Mouse (Mus musculus) MEL (cell line): ENCODE data around the gene Bbs9. TPM values are rescaled to one million over a fixed set of nuclear protein-coding genes. Genes with fewer than 3 reads are reported as not detected.
A peak's percentile ranks its signal among the peaks of the same experiment; 100 is the strongest.

Experiments
- DNase-seq: peaks from one replicate; pipeline ENCODE4 v3.0.0; 2011; ENCODE audit warnings: low read depth, low spot score
- H3K27ac ChIP-seq: 2 replicates; pipeline ENCODE4 v1.5.1; 2012; ENCODE audit warnings: low read depth, mild to moderate bottlenecking, control low read depth, low read length, moderate library complexity; ENCODE audit not compliant: control insufficient read depth
- H3K27me3 ChIP-seq, 2 experiments: fragments of 150-350 bp in 1 of 2; sonication (generic) in 1 of 2; 2 replicates each; pipeline ENCODE4 v1.6.1; 2012; ENCODE audit warnings: low read length in 2 of 2, mild to moderate bottlenecking in 2 of 2, improper control_type of control experiment in 1 of 2, moderate library complexity in 1 of 2; ENCODE audit not compliant: insufficient read depth in 2 of 2, control insufficient read depth in 1 of 2
- H3K36me3 ChIP-seq, 2 experiments: 2 replicates each; pipeline ENCODE4 v1.6.1; 2012 to 2014; ENCODE audit warnings: low read length in 2 of 2, improper control_type of control experiment in 1 of 2, inconsistent platforms in 1 of 2, mild to moderate bottlenecking in 1 of 2; ENCODE audit not compliant: insufficient read depth in 2 of 2, control insufficient read depth in 1 of 2
- H3K4me1 ChIP-seq, 2 experiments: fragments of 150-350 bp in 1 of 2; sonication (generic) in 1 of 2; 2 replicates each; pipeline ENCODE4 v1.6.1; 2012; ENCODE audit warnings: low read length in 2 of 2, improper control_type of control experiment in 1 of 2, mild to moderate bottlenecking in 1 of 2; ENCODE audit not compliant: insufficient read depth in 2 of 2, control insufficient read depth in 1 of 2
- H3K4me3 ChIP-seq, 2 experiments: fragments of 150-350 bp in 1 of 2; sonication (generic) in 1 of 2; 2 replicates each; pipeline ENCODE4 v1.5.1; 2012; ENCODE audit warnings: low read depth in 2 of 2, low read length in 2 of 2, mild to moderate bottlenecking in 2 of 2, moderate library complexity in 2 of 2, control low read depth in 1 of 2, improper control_type of control experiment in 1 of 2; ENCODE audit not compliant: control insufficient read depth in 1 of 2, insufficient read depth in 1 of 2
- H3K79me2 ChIP-seq: 2 replicates; pipeline ENCODE4 v1.6.1; 2012; ENCODE audit warnings: mild to moderate bottlenecking, low read length, moderate library complexity; ENCODE audit not compliant: control insufficient read depth, poor library complexity, insufficient read depth
- H3K9ac ChIP-seq: 2 replicates; pipeline ENCODE4 v1.6.1; 2012; ENCODE audit warnings: low read depth, mild to moderate bottlenecking, control low read depth, low read length, moderate library complexity; ENCODE audit not compliant: control insufficient read depth, poor library complexity, severe bottlenecking
- H3K9me3 ChIP-seq: fragments of 150-350 bp; sonication (generic); replicated peaks from 2 replicates; pipeline ENCODE4 v1.6.1; 2012; ENCODE audit warnings: mild to moderate bottlenecking, low read length, improper control_type of control experiment, moderate library complexity; ENCODE audit not compliant: insufficient read depth
- BHLHE40 ChIP-seq: IDR thresholded peaks from 2 replicates; pipeline ENCODE4 v1.6.1; 2012; ENCODE audit warnings: low read depth, mild to moderate bottlenecking, inconsistent platforms, low read length, improper control_type of control experiment, borderline replicate concordance
- CHD1 ChIP-seq: IDR thresholded peaks from 2 replicates; pipeline ENCODE4 v1.6.1; 2012; ENCODE audit warnings: low read depth, mild to moderate bottlenecking, inconsistent platforms, low read length, improper control_type of control experiment
- CHD2 ChIP-seq: IDR thresholded peaks from 2 replicates; pipeline ENCODE4 v1.6.1; 2011; ENCODE audit warnings: low read length, improper control_type of control experiment
- CTCF ChIP-seq, 3 experiments: IDR thresholded peaks in 2 of 3; conservative IDR thresholded peaks in 1 of 3; 2 replicates each; pipeline ENCODE4 v1.5.1; 2011 to 2012; ENCODE audit warnings: low read length in 3 of 3, low read depth in 2 of 3, mild to moderate bottlenecking in 2 of 3, improper control_type of control experiment in 1 of 3, inconsistent platforms in 1 of 3, mixed read lengths in 1 of 3, moderate library complexity in 1 of 3; ENCODE audit not compliant: control insufficient read depth in 1 of 3, insufficient read depth in 1 of 3, poor library complexity in 1 of 3, severe bottlenecking in 1 of 3
- E2F4 ChIP-seq: IDR thresholded peaks from 2 replicates; pipeline ENCODE4 v1.6.1; 2011; ENCODE audit warnings: low read depth, low read length, improper control_type of control experiment, borderline replicate concordance
- EP300 ChIP-seq, 2 experiments: IDR thresholded peaks; 2 replicates each; pipeline ENCODE4 v1.6.1; 2011; ENCODE audit warnings: improper control_type of control experiment in 2 of 2, low read length in 2 of 2, low read depth in 1 of 2, mild to moderate bottlenecking in 1 of 2
- ETS1 ChIP-seq: IDR thresholded peaks from 2 replicates; pipeline ENCODE4 v1.6.1; 2012; ENCODE audit warnings: low read depth, mild to moderate bottlenecking, inconsistent platforms, low read length, improper control_type of control experiment, moderate library complexity
- GABPA ChIP-seq: IDR thresholded peaks from 2 replicates; pipeline ENCODE4 v1.6.1; 2012; ENCODE audit warnings: low read depth, mild to moderate bottlenecking, inconsistent platforms, low read length, improper control_type of control experiment, moderate library complexity
- GATA1 ChIP-seq: IDR thresholded peaks from 2 replicates; pipeline ENCODE4 v1.6.1; 2011; ENCODE audit warnings: low read depth, low read length, improper control_type of control experiment
- HCFC1 ChIP-seq: IDR thresholded peaks from 2 replicates; pipeline ENCODE4 v1.6.1; 2012; ENCODE audit warnings: low read depth, mild to moderate bottlenecking, inconsistent platforms, low read length, improper control_type of control experiment, moderate library complexity
- JUND ChIP-seq: IDR thresholded peaks from 2 replicates; pipeline ENCODE4 v1.6.1; 2011; ENCODE audit warnings: low read depth, mild to moderate bottlenecking, improper control_type of control experiment, low read length
- KAT2A ChIP-seq: conservative IDR thresholded peaks from 2 replicates; pipeline ENCODE4 v1.6.1; 2012; ENCODE audit warnings: low read depth, low read length, improper control_type of control experiment, inconsistent platforms
- MAFK ChIP-seq: IDR thresholded peaks from 2 replicates; pipeline ENCODE4 v1.6.1; 2011; ENCODE audit warnings: low read depth, mild to moderate bottlenecking, low read length, improper control_type of control experiment, borderline replicate concordance
- MAX ChIP-seq: IDR thresholded peaks from 2 replicates; pipeline ENCODE4 v1.6.1; 2011; ENCODE audit warnings: low read length, improper control_type of control experiment
- MAZ ChIP-seq: IDR thresholded peaks from 2 replicates; pipeline ENCODE4 v1.6.1; 2012; ENCODE audit warnings: low read depth, mild to moderate bottlenecking, inconsistent platforms, low read length, improper control_type of control experiment
- MEF2A ChIP-seq: IDR thresholded peaks from 2 replicates; pipeline ENCODE4 v1.6.1; 2014; ENCODE audit warnings: low read depth, mild to moderate bottlenecking, inconsistent platforms, low read length, improper control_type of control experiment; ENCODE audit not compliant: poor library complexity, insufficient replicate concordance, severe bottlenecking; ENCODE audit errors: extremely low read depth
- MXI1 ChIP-seq: IDR thresholded peaks from 2 replicates; pipeline ENCODE4 v1.6.1; 2011; ENCODE audit warnings: mild to moderate bottlenecking, low read depth, low read length, improper control_type of control experiment
- MYB ChIP-seq: IDR thresholded peaks from 2 replicates; pipeline ENCODE4 v1.6.1; 2011; ENCODE audit warnings: mild to moderate bottlenecking, low read depth, low read length, improper control_type of control experiment
- MYC ChIP-seq: IDR thresholded peaks from 2 replicates; pipeline ENCODE4 v1.6.1; 2011; ENCODE audit warnings: low read depth, mild to moderate bottlenecking, low read length, improper control_type of control experiment, moderate library complexity
- NELFE ChIP-seq: IDR thresholded peaks from 2 replicates; pipeline ENCODE4 v1.6.1; 2011; ENCODE audit warnings: low read depth, low read length, improper control_type of control experiment
- NRF1 ChIP-seq: IDR thresholded peaks from 2 replicates; pipeline ENCODE4 v1.6.1; 2014; ENCODE audit warnings: low read depth, mild to moderate bottlenecking, inconsistent platforms, low read length, improper control_type of control experiment, moderate library complexity; ENCODE audit not compliant: poor library complexity, insufficient read depth, severe bottlenecking
- POLR2A ChIP-seq, 2 experiments: IDR thresholded peaks; 2 replicates each; pipeline ENCODE4 v1.6.1; 2011 to 2012; ENCODE audit warnings: low read length in 2 of 2, mild to moderate bottlenecking in 2 of 2, control low read depth in 1 of 2, improper control_type of control experiment in 1 of 2, low read depth in 1 of 2, moderate library complexity in 1 of 2; ENCODE audit not compliant: control insufficient read depth in 1 of 2, insufficient read depth in 1 of 2, poor library complexity in 1 of 2
- POLR2AphosphoS2 ChIP-seq: IDR thresholded peaks from 2 replicates; pipeline ENCODE4 v1.6.1; 2011; ENCODE audit warnings: low read length, improper control_type of control experiment
- RAD21 ChIP-seq: IDR thresholded peaks from 2 replicates; pipeline ENCODE4 v1.6.1; 2011; ENCODE audit warnings: mild to moderate bottlenecking, low read depth, low read length, improper control_type of control experiment
- SMC3 ChIP-seq: IDR thresholded peaks from 2 replicates; pipeline ENCODE4 v1.6.1; 2011; ENCODE audit warnings: low read depth, low read length, improper control_type of control experiment
- TAL1 ChIP-seq: IDR thresholded peaks from 2 replicates; pipeline ENCODE4 v1.6.1; 2012; ENCODE audit warnings: mild to moderate bottlenecking, inconsistent platforms, low read length, moderate library complexity, mixed read lengths
- TBP ChIP-seq: IDR thresholded peaks from 2 replicates; pipeline ENCODE4 v1.8.0; 2011; ENCODE audit warnings: low read depth, low read length, improper control_type of control experiment
- TCF12 ChIP-seq: IDR thresholded peaks from 2 replicates; pipeline ENCODE4 v1.6.1; 2014; ENCODE audit warnings: low read depth, mild to moderate bottlenecking, inconsistent platforms, low read length, improper control_type of control experiment, moderate library complexity
- UBTF ChIP-seq: IDR thresholded peaks from 2 replicates; pipeline ENCODE4 v1.6.1; 2012; ENCODE audit warnings: low read depth, mild to moderate bottlenecking, inconsistent platforms, low read length, improper control_type of control experiment, moderate library complexity, borderline replicate concordance; ENCODE audit not compliant: insufficient read depth
- USF1 ChIP-seq: IDR thresholded peaks from 2 replicates; pipeline ENCODE4 v1.6.1; 2014; ENCODE audit warnings: low read depth, mild to moderate bottlenecking, inconsistent platforms, low read length, improper control_type of control experiment, moderate library complexity
- USF2 ChIP-seq, 2 experiments: IDR thresholded peaks; 2 replicates each; pipeline ENCODE4 v1.6.1; 2011 to 2012; ENCODE audit warnings: improper control_type of control experiment in 2 of 2, low read length in 2 of 2, borderline replicate concordance in 1 of 2, inconsistent platforms in 1 of 2, low read depth in 1 of 2, mild to moderate bottlenecking in 1 of 2; ENCODE audit not compliant: insufficient read depth in 1 of 2
- ZC3H11A ChIP-seq: IDR thresholded peaks from 2 replicates; pipeline ENCODE4 v1.6.1; 2012; ENCODE audit warnings: low read depth, mild to moderate bottlenecking, inconsistent platforms, low read length, improper control_type of control experiment
- ZKSCAN1 ChIP-seq: IDR thresholded peaks from 2 replicates; pipeline ENCODE4 v1.6.1; 2012; ENCODE audit warnings: low read depth, mild to moderate bottlenecking, inconsistent platforms, low read length, improper control_type of control experiment, moderate library complexity
- ZMIZ1 ChIP-seq: IDR thresholded peaks from 2 replicates; pipeline ENCODE4 v1.6.1; 2012; ENCODE audit warnings: low read depth, mild to moderate bottlenecking, inconsistent platforms, low read length, improper control_type of control experiment, moderate library complexity
- ZNF384 ChIP-seq: IDR thresholded peaks from 2 replicates; pipeline ENCODE4 v1.6.1; 2012; ENCODE audit warnings: low read depth, mild to moderate bottlenecking, inconsistent platforms, low read length, improper control_type of control experiment
- polyA plus RNA-seq, 2 experiments: library from polyadenylated mRNA; stranded (reverse) in 1 of 2; unstranded in 1 of 2; fragments of >175 nt in 1 of 2; fragments of >200 nt in 1 of 2; gene quantifications; 2 replicates each; pipeline versions ENCODE4 v1.2.1 to v1.2.4; 2012; ENCODE audit warnings: low replicate concordance in 2 of 2, low read depth in 1 of 2; ENCODE audit not compliant: insufficient read length in 2 of 2, insufficient read depth in 1 of 2, missing spikeins in 1 of 2
- total RNA-seq: library from RNA; depleted of rRNA; stranded (reverse); fragments of 300-350 nt; gene quantifications from 2 replicates; pipeline ENCODE4 v1.2.3, GENCODE M21; 2012

Gene Bbs9
- total and polyA plus RNA-seq, 3 experiments: 18.5 to 19.5 TPM; not detected in 1

GRCm38 (mm10) chr9:22718174-22718823 is 242.8 kb downstream of the Bbs9 start:
- Histone ChIP-seq H3K4me1 (peaks cover 11 to 18% of the 10 kb centered on the region in 2 experiments), H3K36me3 (peaks cover 0 to 14% of the 10 kb centered on the region in 2 experiments; a peak in 2 of 4 replicates), H3K27ac (peak overlapping the region; percentile 23), H3K4me3 (peak overlapping the region in 1 of 2 experiments; percentile 4; a peak in 2 of 4 replicates), H3K9ac (no peak overlapping the region), H3K27me3 (no peaks in the 10 kb centered on the region), H3K9me3 (no peaks in the 10 kb centered on the region), H3K79me2 (no peaks in the 10 kb centered on the region)
- peak; percentile 93 for DNase-seq
- TF ChIP-seq MYC: no peak
- TF ChIP-seq SMC3: peak; percentile 23; the same call in 1 of the 2 replicates
- 0 out of 2 replicates have a peak, but pooled peaks have one; percentile 39 for TF ChIP-seq ETS1
- TF ChIP-seq UBTF: no peak
- TF ChIP-seq E2F4: no peak
- no peak for TF ChIP-seq KAT2A
- no peak for TF ChIP-seq MEF2A
- 0 out of 2 replicates have a peak, but pooled peaks have one; percentile 39 for TF ChIP-seq CHD1
- TF ChIP-seq POLR2A (IDR thresholded peaks at IDR 0.05; ENCODE audit: control insufficient read depth in 1 of 2, insufficient read depth in 1 of 2, low read depth in 1 of 2, low read length in 2 of 2, poor library complexity in 1 of 2): no peak
- no peak for TF ChIP-seq TAL1
- TF ChIP-seq MAZ: peak; percentile 92
- TF ChIP-seq MAX: 0 out of 2 replicates have a peak, but pooled peaks have one; percentile 43
- peak; percentile 52; the same call in 1 of the 2 replicates for TF ChIP-seq ZMIZ1
- TF ChIP-seq RAD21: no peak; the same call in none of the 2 replicates
- no peak for TF ChIP-seq ZC3H11A
- no peak for TF ChIP-seq ZNF384
- no peak for TF ChIP-seq CTCF (IDR thresholded peaks at IDR 0.05 in 2 of 3, conservative IDR thresholded peaks at IDR 0.05 in 1 of 3; ENCODE audit: control insufficient read depth in 1 of 3, insufficient read depth in 1 of 3, low read depth in 2 of 3, low read length in 3 of 3, poor library complexity in 1 of 3, severe bottlenecking in 1 of 3)
- TF ChIP-seq MAFK: no peak
- no peak for TF ChIP-seq GABPA
- no peak for TF ChIP-seq MYB
- TF ChIP-seq HCFC1: no peak; the same call in 1 of the 2 replicates
- TF ChIP-seq EP300 (IDR thresholded peaks at IDR 0.05; ENCODE audit: low read depth in 1 of 2, low read length in 2 of 2): peak; percentile 38 to 43; a peak in 3 of 4 replicates
- no peak for TF ChIP-seq BHLHE40
- TF ChIP-seq JUND: no peak
- no peak for TF ChIP-seq NRF1
- no peak for TF ChIP-seq CHD2
- TF ChIP-seq USF2 (IDR thresholded peaks at IDR 0.05; ENCODE audit: borderline replicate concordance in 1 of 2, insufficient read depth in 1 of 2, low read depth in 1 of 2, low read length in 2 of 2): no peak
- TF ChIP-seq NELFE: no peak
- TF ChIP-seq POLR2AphosphoS2: no peak
- TF ChIP-seq ZKSCAN1: no peak; the same call in 1 of the 2 replicates
- TF ChIP-seq MXI1: peak; percentile 45; the same call in 1 of the 2 replicates
- TF ChIP-seq GATA1: peak; percentile 86
- no peak for TF ChIP-seq USF1
- TF ChIP-seq TCF12: 0 out of 2 replicates have a peak, but pooled peaks have one; percentile 18
- TF ChIP-seq TBP: 0 out of 2 replicates have a peak, but pooled peaks have one; percentile 43
